Mouse (Mus musculus): Measurements from ENCODE around the gene Lix1l. TPM values are rescaled to one million over a fixed set of nuclear protein-coding genes. Genes with fewer than 3 reads are reported as not detected.
"Not testable (repeated sequence)": the region's sequence is repeated elsewhere in the genome, so short reads cannot be mapped to it uniquely, and the experiment has no call there.

Lix1l gene
- total RNA-seq, 2 experiments from 2014 or later = 5.5 to 6.3 TPM

DNA sequence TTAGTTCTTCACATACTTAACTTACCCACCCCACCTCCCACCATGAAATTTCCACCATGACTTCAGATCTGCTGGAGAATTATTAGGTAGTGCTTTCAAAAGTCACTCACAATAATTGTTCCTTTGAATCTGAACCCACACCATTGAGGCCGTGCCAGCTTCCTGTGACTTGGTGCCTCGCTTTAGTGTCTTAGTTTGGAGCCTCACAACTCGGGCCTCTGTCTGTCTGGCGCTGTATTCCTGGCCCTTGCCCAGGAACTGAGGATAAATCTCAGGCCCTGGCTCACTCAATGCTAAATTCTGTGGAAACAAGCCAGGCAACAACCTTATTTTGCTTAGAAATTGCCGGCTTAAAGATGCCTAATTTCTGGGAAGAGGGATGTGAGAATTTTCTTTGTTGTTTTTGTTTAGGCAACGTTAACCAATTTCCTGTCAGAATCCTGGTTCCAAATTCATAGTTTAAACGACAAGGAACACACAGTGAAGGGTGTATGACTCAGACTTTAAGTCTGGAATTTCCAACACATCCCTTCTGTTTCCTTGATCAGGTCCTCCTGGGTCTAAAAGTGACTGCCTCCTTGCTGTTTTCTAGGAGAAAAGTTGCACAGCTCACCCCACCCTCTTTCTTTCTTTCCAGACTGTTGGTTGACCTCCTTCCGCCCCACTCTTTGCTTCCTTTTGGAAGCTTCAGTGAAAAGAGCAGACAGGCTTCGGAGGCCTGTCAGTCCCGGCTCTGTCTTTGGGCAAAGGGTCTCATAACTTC lies 1.2 kb downstream of the Lix1l start:
- DNase-seq = no peak
- intact Hi-C loops (cut with DNase I) = no loop called here

DNA sequence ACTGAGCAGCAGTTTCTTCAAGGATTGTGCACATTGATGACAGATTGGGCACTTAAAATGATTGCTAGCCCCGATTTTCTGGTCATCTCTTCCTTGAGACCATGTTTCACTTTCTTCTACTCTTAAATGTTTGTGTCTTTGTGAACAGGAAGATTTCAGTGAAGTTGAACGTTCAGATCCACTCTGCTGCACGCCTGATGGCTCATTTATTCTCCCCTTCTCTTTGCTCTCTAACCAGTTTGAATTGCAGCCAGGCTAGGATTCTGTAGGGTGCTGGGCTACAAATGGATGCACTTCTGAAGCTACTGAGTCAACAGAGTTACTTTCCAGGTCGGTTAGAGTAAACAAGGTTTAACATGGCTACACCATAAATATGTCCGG lies 1.7 kb downstream of the Lix1l start:
- intact Hi-C loops (cut with DNase I) = no loop called here
- DNase-seq = no peak

DNA sequence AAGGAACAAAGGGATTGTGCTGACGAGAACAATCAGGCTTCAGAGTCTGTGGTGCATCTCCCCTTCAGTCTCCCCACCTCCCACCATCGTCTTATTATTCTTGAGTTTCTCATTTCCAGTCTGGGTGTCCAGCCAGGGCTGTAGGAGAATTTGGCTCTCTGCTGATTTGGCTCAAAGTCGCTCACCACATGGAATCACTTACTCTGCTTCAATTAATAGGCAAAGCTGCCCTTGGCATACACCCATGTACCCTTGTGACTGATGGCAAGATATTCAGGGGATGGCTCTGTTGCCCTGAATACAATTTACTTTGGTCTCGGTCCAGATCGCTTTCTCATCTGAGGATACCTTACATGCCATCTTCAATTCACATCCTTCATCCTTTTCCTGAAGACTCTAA lies 2.4 kb downstream of the Lix1l start:
- DNase-seq = no peak
- intact Hi-C loops (cut with DNase I) = no loop called here

DNA sequence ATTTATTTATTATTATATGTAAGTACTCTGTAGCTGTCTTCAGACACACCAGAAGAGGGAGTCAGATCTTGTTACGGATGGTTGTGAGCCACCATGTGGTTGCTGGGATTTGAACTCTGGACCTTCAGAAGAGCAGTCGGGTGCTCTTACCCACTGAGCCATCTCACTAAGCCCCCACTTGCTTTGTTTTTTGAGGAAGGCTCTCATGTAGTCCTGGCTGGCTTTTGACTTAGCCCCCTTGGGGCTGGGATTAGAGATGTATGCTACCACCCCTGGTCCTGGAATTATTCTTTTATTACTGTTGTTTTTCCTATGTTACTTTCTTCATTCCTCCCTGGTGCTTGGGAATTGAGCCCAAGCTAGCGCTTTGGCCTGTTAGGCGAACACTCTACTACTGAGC lies 5.1 kb downstream of the Lix1l start:
- DNase-seq; intact Hi-C loops (cut with DNase I): not testable (repeated sequence)

DNA sequence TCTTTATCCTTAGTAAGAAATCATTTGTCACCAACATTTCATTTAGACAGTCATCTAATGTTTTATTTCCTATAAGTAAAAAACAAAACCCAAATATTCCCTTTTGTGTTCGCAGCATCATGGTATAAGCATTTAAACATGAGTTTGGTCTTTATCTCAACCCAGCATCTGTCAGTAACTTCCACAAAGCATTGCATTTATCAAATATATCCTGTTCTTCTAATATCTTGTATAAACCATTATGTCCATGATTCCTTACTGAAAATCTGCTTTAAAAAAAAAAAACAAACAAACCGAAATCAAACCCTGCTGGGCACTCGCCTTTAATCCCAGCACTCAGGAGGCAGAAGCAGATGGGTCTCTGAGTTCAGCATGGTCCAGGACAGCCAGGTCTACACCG lies 5.7 kb downstream of the Lix1l start:
- intact Hi-C loops (cut with DNase I) = no loop called here
- no peak for DNase-seq

DNA sequence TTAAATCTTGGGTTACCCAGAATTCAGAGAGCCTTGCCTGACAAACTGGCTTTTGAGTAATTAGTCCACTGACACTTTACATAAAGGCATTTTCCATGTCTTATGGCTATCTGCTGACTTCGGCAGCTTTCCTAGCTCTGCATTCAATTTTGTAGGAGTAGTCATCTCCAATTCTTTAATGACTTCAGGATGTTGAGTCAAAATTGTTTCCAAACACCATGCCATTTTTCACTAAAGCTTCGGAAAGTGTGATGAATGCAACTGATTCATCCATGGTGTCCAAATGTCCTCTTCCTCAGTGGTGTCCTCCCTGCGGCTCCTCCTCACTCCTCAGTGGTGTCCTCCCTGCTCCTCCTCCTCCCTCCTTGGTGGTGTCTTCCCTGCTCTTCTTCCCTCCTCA lies 17.0 kb downstream of the Lix1l start:
- DNase-seq = no peak
- intact Hi-C loops (cut with DNase I) = no loop called here

DNA sequence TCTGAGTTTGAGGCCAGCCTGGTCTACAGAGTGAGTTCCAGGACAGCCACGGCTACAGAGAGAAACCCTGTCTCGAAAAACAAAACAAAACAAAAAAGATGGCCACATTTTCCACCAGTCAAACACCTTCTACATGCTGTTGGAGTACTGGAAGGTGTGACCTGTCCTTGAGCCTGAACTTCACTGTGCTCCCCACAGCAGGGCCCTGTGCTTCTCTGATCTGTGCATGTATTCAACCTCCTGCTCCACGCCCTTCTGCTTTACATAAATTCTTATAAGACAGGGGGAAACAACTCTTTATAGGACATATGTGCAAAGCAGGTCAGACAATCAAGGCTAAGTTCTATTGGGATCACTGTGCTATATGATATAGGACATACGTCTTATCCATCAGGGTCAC lies 22.3 kb downstream of the Lix1l start:
- DNase-seq = no peak
- intact Hi-C loops (cut with DNase I) = no loop called here

DNA sequence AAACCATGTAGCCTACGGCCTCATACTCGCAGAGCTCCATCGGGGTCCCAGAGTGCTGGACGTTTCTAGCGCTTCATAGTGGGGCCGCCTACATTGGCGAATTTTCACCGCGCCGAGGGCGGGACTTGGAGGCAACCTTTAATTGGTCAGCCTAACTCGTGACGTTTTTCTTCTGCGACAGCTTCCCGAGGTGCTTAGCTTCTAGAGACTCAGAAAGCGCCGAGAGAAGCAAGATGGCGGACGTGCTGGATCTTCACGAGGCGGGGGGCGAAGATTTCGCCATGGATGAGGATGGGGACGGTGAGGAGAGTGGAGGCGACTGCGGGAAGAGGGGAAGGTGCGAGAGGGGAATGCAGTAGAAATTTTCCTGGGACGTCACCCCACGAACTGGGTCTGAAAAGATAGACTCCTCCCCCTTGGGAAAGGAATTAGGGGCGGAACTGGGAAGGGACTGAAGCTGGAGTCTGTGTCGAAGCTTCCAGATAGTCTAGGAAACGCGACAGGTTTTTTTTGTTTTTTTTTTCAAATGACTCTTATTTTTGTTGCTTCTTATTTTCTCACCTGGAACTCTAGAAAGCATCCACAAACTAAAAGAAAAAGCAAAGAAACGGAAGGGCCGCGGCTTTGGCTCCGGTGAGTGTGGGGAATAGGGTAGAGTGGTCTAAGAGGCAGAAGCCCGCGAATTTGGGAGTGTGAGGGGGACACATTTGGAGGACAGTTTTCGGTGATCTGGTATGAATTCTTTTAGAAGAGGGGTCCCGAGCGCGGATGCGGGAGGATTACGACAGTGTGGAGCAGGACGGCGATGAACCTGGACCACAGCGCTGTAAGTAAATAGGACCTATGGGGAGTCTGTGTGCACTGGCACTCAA lies 29.0 kb downstream of the Lix1l start, which contains the start of gene Rbm8a:
Rbm8a (plus strand) TSS at position 205 of the 872 bp plus-strand sequence.
- DNase-seq = peak; percentile 93 to 95
- intact Hi-C loops (cut with DNase I) = no loop called here

DNA sequence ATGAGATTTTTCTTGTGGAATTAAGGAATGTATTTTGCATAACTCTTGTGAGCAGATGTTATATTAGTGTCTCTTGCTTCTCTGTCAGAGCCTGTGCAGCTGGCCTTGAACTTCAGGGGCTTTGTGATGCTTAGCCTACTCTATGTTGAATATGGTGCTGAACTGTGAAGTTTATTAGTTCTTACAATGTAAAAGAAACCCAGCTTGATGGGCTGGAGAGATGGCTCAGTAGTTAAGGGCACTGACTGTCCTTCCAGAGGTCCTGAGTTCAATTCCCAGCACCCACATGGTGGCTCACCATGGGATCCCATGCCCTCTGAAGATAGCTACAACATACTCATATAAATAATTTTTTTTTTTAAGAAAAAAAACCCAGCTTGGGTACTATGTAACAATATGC lies 31.1 kb downstream of the Lix1l start:
- no peak for DNase-seq
- intact Hi-C loops (cut with DNase I) = no loop called here

DNA sequence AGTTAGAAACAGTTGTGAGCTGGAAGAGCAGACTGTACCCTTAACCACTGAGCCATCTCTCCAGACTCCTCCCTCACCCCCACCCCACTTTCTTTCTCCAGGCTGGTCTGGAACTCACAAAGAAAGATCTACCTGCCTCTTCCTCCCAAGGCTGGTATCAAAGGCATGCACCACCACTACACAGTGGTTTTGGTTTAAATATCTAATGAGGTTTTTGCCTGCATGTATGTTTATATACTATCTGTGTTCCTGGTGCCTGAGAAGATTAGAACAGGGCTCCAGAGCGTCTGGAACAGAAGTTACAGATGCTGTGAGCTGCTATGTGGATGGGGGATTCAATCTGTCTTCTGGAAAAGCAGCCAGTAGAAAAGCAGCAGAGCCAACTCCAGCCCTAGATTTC lies 33.1 kb downstream of the Lix1l start:
- intact Hi-C loops (cut with DNase I) = no loop called here

DNA sequence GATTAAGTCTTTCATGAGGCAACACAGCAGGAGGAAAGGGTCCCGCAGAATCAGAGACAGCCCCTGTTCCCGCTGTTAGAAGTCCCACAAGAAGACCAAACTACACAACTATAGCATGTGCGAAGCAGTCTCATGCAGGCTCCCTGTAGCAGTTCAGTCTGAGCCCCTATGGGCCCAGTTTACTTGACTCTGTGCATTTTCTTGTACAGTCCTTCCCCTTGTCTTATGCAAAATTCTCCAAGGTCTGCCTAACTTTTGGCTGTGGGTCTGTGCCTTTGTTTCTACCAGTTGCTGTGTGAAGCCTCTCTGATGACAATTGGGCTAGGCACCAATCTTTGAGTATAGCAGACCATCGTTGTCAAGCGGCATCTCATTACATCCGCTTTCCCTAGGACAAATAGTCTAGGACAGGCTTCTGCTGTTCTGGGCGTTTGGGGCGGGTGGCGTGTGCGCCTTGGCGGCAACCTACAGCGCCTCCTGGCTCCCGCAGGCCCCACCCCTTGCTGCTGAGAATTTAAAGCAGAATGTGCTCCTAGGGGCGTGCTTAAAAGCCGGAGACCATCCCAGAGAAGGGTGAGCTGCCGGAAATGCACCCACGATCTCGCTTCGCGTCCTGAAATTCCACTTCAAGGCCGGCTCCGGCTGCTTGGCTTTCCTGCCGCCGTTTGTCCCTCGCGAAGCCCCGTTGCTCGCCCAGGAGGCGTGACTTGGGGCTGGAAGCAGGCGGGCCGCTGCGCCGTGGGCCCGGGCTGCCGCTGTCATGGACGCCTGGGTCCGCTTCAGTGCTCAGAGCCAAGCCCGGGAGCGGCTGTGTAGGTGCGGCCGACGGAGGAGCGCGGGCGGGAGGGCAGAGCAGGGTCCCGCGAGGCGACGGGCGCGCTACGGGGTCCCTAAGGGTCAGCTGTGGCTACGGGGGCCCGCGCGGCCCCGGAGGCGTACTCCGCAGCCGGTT lies 34.3 kb downstream of the Lix1l start, which contains the start of the genes Pex11b and Gm42957:
Pex11b (plus strand) TSS at position 449 of the 952 bp plus-strand sequence.
Gm42957 (plus strand) TSS at position 547 of the 952 bp plus-strand sequence.
- peak; percentile 81 to 84 for DNase-seq
- intact Hi-C loops (cut with DNase I) = loop anchor here (5.0 kb wide), 2 partner anchors 38 to 53 kb away; partner anchors contain the start of gene Ankrd34a

More for the DNA sequence above, 33.1 kb downstream of the Lix1l start:
- no peak for DNase-seq

DNA sequence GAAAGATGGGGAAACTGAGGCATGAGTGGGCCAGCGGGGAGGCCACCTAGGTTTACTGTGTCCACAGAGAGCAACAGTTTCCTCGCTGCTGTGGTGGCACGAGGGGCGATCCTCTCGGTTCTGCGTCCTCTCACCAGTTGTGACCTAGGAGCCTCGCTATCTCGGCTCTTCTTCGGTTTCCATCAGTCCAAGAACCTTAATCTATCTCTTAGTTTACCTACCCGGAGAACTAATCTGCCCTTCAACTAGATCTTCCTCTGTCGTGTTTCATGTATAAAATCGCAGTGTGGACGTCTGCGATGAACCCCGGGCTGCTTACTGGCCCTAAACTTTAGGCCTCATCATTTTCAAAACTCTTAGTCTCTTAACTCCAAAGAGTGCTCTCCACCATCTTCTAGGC lies 35.0 kb downstream of the Lix1l start:
- intact Hi-C loops (cut with DNase I) = loop anchor here (2.0 to 5.0 kb wide), 3 partner anchors 39 to 89 kb away; partner anchors contain the start of gene Ankrd34a
- DNase-seq = no peak

DNA sequence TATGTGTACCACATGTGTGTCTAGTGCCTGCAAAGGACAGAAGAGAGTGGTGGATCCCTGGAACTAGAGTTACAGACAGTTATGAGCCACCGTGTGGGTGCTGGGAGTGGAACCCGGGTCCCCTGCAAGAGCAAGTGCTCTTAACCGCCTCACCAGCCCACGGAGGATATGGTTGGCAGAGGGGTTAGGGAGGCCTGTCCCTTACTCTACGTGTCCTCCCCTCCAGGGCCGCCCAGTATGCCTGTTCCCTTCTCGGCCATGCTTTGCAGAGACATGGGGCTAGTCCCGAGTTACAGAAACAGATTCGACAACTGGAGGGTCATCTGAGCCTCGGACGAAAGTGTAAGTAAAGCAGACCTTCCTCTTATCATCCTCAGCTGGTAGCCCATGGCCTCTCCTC lies 35.5 kb downstream of the Lix1l start:
- no peak for DNase-seq
- intact Hi-C loops (cut with DNase I) = loop anchor here (2.0 to 5.0 kb wide), 3 partner anchors 39 to 90 kb away; partner anchors contain the start of gene Ankrd34a

DNA sequence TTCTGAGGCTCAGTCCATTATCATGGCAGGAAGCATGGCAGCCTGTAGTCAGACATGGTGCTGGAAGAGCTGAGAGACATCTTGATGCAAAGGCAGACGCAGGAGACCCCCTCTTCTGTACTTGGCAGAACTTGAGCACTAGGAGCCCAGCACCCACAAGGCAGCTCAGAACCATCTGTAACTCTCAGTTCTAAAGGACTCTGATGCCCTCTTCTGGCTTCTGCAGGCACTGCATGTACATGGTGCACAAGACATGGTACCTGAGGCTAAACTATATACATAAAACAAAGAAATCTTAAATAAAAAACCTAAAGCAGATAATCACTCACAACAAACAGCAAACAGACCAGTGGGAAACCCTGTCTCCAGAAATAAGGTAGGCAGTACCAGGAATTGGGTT lies 38.3 kb downstream of the Lix1l start:
- intact Hi-C loops (cut with DNase I) = loop anchor here (5.0 kb wide), 2 partner anchors 42 to 57 kb away; partner anchors contain the start of gene Ankrd34a
- peak; percentile 48 to 51 for DNase-seq

DNA sequence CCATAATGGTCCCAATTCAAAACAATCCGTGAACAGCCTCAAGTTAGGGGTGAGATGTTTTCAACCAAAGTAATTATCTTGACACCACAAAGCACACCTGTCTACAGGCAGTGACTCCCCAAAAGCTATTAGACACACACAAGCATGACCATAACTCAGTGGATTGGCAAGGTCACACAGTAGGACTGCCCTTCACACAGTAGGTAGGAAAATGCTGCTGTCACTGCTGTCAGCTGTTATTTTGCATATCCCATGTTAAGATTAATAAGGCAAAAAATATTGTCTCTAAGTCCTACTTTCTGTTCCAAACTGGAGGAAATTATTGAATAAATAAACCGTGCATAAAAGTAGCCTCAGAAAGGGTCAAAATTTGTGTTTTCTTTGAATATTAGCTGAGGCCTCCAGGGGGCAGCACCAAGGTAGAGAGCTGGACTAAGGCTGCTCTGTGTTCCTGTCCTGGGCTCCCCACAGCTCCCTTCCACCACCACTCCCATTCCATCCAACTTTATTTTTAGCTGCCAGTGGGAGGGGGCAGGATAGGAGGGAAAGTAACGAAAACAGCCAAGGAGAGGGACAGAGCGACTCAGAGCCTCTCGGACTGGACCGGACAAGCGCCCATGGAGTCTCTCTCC lies 44.2 kb downstream of the Lix1l start, which contains the start of gene Itga10:
Itga10 (plus strand) TSS at position 567 of the 632 bp plus-strand sequence.
- peak; percentile 28 to 44 for DNase-seq
- intact Hi-C loops (cut with DNase I) = no loop called here

DNA sequence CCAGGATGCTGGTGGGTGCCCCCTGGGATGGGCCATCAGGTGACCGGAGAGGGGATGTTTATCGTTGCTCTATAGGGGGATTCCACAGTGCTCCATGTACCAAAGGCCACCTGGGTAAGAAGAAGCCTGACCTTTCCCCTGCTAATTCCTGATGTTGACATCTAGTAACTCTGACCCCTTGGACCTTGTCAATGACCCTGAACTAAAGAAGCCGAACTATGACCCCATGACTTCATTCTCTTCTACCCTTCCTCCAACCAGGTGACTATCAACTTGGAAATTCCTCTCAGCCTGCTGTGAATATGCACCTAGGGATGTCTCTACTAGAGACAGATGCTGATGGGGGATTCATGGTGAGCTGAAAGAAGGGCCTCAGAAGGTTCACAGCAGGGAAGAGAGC lies 46.4 kb downstream of the Lix1l start:
- intact Hi-C loops (cut with DNase I) = no loop called here
- DNase-seq = no peak

DNA sequence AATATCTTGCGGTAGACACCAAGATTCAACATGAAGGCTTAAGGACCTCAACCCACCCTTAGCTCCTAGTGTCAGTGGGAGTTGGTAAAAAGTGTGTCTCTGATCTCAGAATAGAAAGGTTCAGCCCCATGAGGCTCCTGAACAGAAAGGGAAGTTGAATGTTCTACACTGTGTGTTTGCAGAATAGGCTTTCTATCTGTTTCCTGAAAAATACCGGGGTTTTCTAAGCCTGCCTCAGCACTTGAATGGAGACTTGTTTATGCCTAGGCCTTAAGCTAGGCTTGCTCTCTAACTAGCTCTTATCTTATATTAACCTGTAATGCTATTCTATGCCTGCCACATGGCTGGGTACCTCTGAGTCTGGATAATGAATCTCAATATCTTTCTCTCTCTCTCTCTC lies 60.0 kb downstream of the Lix1l start:
- no peak for DNase-seq
- intact Hi-C loops (cut with DNase I) = loop anchor here (1.0 kb wide), 1 partner anchor 30 kb away; no protein-coding TSS in a partner anchor

DNA sequence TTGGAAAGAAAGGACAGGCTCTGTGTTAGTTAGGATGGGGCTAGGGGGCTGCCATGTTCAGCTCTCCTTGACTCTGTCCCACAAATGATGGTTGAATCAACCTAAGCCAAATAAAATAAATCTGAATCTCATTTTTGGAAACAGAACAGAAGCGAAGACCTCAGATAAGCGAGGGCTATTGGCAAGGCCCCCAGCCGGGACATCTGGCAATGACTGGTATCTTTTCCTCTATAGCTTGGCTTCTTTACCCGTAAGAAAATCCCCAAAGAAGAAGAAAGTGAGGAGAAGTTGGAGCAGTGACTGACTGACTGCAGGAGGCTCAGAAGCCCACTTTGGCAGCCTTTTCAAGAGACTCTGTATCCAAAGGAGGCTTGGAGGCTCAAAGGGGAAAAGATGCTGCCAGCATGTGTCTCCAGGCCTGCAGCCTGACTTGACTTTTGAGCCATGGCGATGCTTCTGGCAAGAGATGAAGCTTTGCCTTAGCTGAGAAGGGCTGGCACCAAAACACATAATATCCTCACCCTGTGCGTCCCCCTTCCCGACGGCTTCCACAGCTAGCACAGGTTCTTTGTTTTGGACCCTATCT lies 61.9 kb downstream of the Lix1l start:
- intact Hi-C loops (cut with DNase I) = no loop called here
- DNase-seq = no peak

All from gastrocnemius, postnatal 36 days (tissue).